Mouse (Mus musculus): ENCODE measurements around the gene Mfsd9. TPM values are rescaled to one million over a fixed set of nuclear protein-coding genes. Genes with fewer than 3 reads are reported as not detected.

Gene Mfsd9
- polyA plus RNA-seq, 1 experiment, result 1.2 TPM

DNA sequence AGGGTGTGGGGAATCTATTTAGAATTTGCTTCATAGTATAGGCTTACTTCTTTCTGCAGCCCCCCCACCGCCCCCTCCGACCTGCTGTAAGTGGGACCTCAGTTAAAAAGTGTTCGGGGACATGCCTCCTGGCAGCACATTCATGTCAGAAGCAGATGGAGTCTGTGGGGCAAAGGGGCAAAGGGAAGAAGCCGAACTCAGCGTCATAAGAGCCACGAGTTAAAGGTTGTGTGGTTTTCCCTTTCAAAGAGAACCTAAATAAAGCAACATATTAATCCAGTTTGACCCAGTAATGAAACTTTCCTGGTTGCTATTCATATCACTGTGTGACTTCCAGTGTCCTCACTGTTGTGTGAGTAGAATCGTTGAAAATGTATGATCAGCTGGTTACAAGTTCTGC lies 63.1 kb downstream of the Mfsd9 start:
- Histone ChIP-seq H3K4me3 (ENCODE audit: insufficient read depth, poor library complexity, severe bottlenecking) (no peak overlapping the region), H3K79me2 (ENCODE audit: control insufficient read depth, insufficient read depth) (no peaks in the 10 kb centered on the region), H3K79me3 (ENCODE audit: low read depth) (no peaks in the 10 kb centered on the region), H3K36me3 (ENCODE audit: control insufficient read depth, insufficient read depth) (no peaks in the 10 kb centered on the region), H3ac (ENCODE audit: control insufficient read depth, insufficient read length, low read depth) (no peak overlapping the region), H3K27me3 (ENCODE audit: control insufficient read depth, insufficient read depth, insufficient read length) (no peaks in the 10 kb centered on the region)
- no peak for TF ChIP-seq CEBPB (IDR thresholded peaks at IDR 0.05; ENCODE audit: low read depth)
- TF ChIP-seq MYOD1 (IDR thresholded peaks at IDR 0.05; ENCODE audit: control insufficient read depth, insufficient read length, low read depth), result no peak
- TF ChIP-seq FOSL1 (IDR thresholded peaks at IDR 0.05; ENCODE audit: insufficient read depth, low read length, poor library complexity, severe bottlenecking), result no peak
- TF ChIP-seq MYOG (IDR thresholded peaks at IDR 0.05; ENCODE audit: control insufficient read depth, extremely low read depth, insufficient read length), result no peak
- no peak for TF ChIP-seq CTCF (IDR thresholded peaks at IDR 0.05; ENCODE audit: control insufficient read depth, insufficient read depth, insufficient read length)
- TF ChIP-seq MAX (IDR thresholded peaks at IDR 0.05), result no peak
- no peak for TF ChIP-seq USF1 (IDR thresholded peaks at IDR 0.05; ENCODE audit: low read depth)

GRCm38 (mm10) chr1:40726051-40726450 lies 64.4 kb downstream of the Mfsd9 start:
- Histone ChIP-seq H3K79me3 (ENCODE audit: low read depth) (no peaks in the 10 kb centered on the region), H3K79me2 (ENCODE audit: control insufficient read depth, insufficient read depth) (no peaks in the 10 kb centered on the region), H3K4me3 (ENCODE audit: insufficient read depth, poor library complexity, severe bottlenecking) (no peak overlapping the region), H3K27me3 (ENCODE audit: control insufficient read depth, insufficient read depth, insufficient read length) (no peaks in the 10 kb centered on the region), H3K36me3 (ENCODE audit: control insufficient read depth, insufficient read depth) (no peaks in the 10 kb centered on the region), H3ac (ENCODE audit: control insufficient read depth, insufficient read length, low read depth) (no peak overlapping the region)
- TF ChIP-seq FOSL1 (IDR thresholded peaks at IDR 0.05; ENCODE audit: insufficient read depth, low read length, poor library complexity, severe bottlenecking) (no peak), MYOD1 (IDR thresholded peaks at IDR 0.05; ENCODE audit: control insufficient read depth, insufficient read length, low read depth) (no peak), CEBPB (IDR thresholded peaks at IDR 0.05; ENCODE audit: low read depth) (no peak), MYOG (IDR thresholded peaks at IDR 0.05; ENCODE audit: control insufficient read depth, extremely low read depth, insufficient read length) (no peak), CTCF (IDR thresholded peaks at IDR 0.05; ENCODE audit: control insufficient read depth, insufficient read depth, insufficient read length) (no peak), USF1 (IDR thresholded peaks at IDR 0.05; ENCODE audit: low read depth) (no peak), MAX (IDR thresholded peaks at IDR 0.05) (no peak)

Other genes with a start within 250 kb of the Mfsd9 start
- 0.07 TPM for gene Slc9a4, start 210.6 kb downstream of the Mfsd9 start, polyA plus RNA-seq (2012; fragmentation: generic; extraction: Trizol)
- 6.9 TPM for gene Slc9a2, start 110.1 kb downstream of the Mfsd9 start, polyA plus RNA-seq (2012; fragmentation: generic; extraction: Trizol)
- 0.35 TPM for gene Tmem182, start 14.9 kb upstream of the Mfsd9 start, polyA plus RNA-seq (2012; fragmentation: generic; extraction: Trizol)